Mouse (Mus musculus) right cerebral cortex, postnatal 25 days (tissue): ENCODE data around the gene Eno1.
"Not testable (repeated sequence)": the region's sequence is repeated elsewhere in the genome, so short reads cannot be mapped to it uniquely, and the experiment has no call there.

Source experiments
- DNase-seq: peaks from one replicate; pipeline ENCODE4 v3.0.0; 2022

Gene Eno1

DNA sequence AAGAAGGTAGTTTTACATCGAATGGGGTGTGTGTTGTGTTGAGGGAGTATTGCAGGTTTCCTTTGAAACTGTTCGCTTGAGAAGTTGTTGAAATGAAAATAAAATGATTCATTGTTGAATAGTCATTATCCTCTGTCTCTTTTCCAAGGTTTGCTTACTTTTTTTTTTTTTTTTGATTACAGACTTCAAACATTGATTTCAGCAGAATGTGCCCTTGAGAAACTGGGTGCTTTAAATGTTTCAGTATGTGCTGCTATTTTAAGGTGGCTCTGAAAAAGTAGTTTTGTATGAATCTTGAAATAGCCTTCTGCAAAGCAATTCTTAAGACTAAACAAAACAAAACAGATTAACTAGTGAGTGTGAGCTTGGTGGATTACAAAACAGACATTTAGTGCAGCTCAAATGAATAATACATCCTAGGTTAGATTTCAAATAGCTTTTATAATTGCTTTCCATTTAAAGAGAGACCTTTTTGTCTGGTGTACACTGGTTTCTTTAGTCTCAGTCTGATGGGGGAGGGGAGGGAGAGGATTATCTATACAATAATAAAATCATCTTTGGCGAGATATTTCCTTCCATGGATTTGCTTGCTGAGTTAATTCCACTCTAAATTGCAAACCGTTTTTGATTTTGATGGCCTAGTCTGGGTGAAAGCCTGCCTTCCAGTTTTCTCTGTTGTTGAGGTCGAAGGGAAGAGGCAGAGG lies 46.3 kb downstream of the Eno1 start:
- DNase-seq: no peak

GRCm38 (mm10) chr4:150283335-150283638 lies 46.8 kb downstream of the Eno1 start:
- DNase-seq: peak; percentile 11

GRCm38 (mm10) chr4:150283993-150284392 lies 47.5 kb downstream of the Eno1 start:
- peak; percentile 7 for DNase-seq

GRCm38 (mm10) chr4:150286980-150287379 lies 50.5 kb downstream of the Eno1 start:
- DNase-seq: no peak

DNA sequence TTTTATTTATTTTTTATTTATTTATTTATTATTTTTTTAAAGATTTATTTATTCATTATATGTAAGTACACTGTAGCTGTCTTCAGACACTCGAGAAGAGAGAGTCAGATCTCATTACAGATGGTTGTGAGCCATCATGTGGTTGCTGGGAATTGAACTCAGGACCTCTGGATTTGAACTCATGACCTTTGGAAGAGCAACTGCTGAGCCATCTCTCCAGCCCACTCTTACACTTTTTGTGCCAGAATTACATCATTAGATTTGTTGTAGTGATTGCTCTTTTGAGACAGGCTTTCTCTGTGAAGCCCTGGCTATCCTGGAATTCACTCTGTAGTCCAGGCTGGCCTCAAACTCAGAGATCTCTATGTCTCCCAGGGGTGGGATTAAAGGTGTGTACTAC lies 50.9 kb downstream of the Eno1 start:
- not testable (repeated sequence) for DNase-seq

- no peak for DNase-seq
Measured at GRCm38 (mm10) chr4:150291900-150292299, 55.4 kb downstream of the Eno1 start.

DNA sequence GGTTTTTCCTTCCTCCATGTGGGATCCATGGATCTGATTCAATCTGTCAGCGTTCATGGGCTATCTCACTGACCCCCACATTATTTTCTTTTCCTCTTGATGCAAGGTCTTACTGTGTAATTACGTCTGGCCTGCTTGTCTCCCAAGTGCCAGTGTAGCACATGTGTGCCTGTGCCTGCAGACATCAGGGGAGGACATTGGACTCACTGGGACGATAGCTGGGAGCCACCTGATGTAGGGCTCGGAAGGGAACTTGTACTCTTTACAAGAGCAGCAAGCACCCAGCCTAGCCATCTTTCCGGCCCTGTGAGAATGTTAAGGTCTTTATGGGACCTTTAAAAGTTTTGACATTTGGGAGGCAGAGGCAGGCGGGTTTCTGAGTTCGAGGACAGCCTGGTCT lies 58.3 kb downstream of the Eno1 start:
- DNase-seq: no peak

DNA sequence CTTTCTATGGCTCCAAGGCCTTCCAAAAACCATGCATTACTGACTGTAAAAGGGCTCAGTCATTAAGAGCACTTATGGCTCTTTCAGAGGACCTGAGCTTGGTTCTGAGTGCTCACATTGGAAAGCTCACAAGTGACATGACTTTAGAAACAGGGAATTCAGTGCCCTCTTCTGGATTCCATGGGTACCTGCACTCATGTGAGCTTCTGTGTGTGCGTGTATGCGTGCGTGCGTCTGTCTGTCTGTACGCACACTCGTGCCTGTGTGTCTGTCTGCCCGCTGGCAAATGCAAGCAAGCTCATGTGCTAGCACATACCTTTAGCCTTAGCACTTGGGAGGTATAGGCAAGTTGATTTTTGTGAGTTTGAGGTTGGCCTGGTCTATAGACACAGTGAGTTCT lies 59.4 kb downstream of the Eno1 start:
- no peak for DNase-seq
